Mouse (Mus musculus) liver, embryonic 13.5 days (tissue): ENCODE data around the gene Fmnl1. TPM values are rescaled to one million over a fixed set of nuclear protein-coding genes. Genes with fewer than 3 reads are reported as not detected.

Experiments
- ATAC-seq: fragments of 200-750 bp; cut with Nextera tagmentation; 2 replicates; pipeline ENCODE4 v1.8.0; 2017; ENCODE audit warnings: low read depth, mild to moderate bottlenecking, moderate number of reproducible peaks, moderate library complexity
- DNase-seq: peaks from one replicate; pipeline ENCODE4 v3.0.0; 2022
- H3K27ac ChIP-seq: fragments of 300-500 bp; sonication (generic); 2 replicates; pipeline ENCODE4 v1.5.1; 2015; ENCODE audit warnings: moderate library complexity, mild to moderate bottlenecking, inconsistent platforms
- H3K27me3 ChIP-seq: fragments of 300-500 bp; sonication (generic); 2 replicates; pipeline ENCODE4 v1.6.1; 2015; ENCODE audit warnings: mild to moderate bottlenecking, inconsistent platforms
- H3K36me3 ChIP-seq: fragments of 300-500 bp; sonication (generic); 2 replicates; pipeline ENCODE4 v1.6.1; 2015; ENCODE audit warnings: mild to moderate bottlenecking, inconsistent platforms
- H3K4me1 ChIP-seq: fragments of 300-500 bp; sonication (generic); replicated peaks from 2 replicates; pipeline ENCODE4 v1.6.1; 2015; ENCODE audit warnings: inconsistent platforms
- H3K4me2 ChIP-seq: fragments of 300-500 bp; sonication (generic); 2 replicates; pipeline ENCODE4 v1.6.1; 2015; ENCODE audit warnings: inconsistent platforms, mild to moderate bottlenecking, moderate library complexity
- H3K4me3 ChIP-seq: fragments of 300-500 bp; sonication (generic); replicated peaks from 2 replicates; pipeline ENCODE4 v1.5.1; 2015; ENCODE audit warnings: mild to moderate bottlenecking, inconsistent platforms
- H3K9ac ChIP-seq: fragments of 300-500 bp; sonication (generic); 2 replicates; pipeline ENCODE4 v1.6.1; 2015; ENCODE audit warnings: mild to moderate bottlenecking, inconsistent platforms
- H3K9me3 ChIP-seq: fragments of 300-500 bp; sonication (generic); replicated peaks from 2 replicates; pipeline ENCODE4 v1.6.1; 2016; ENCODE audit warnings: inconsistent platforms
- WGBS: fragments of 180-500 bp; shearing (Covaris S2); methylation state at CpG from one replicate; pipeline ENCODE4 v1.1.7; 2015; ENCODE audit not compliant: insufficient replicate concordance; 5-methylcytosine and 5-hydroxymethylcytosine counted together
- polyA plus RNA-seq: library from polyadenylated mRNA; unstranded; fragments of >200 nt; fragmentation: Nextera tagmentation; extraction: Ambion mirVana; gene quantifications from 2 replicates; pipeline ENCODE4 v1.2.1, GENCODE M21; 2015

Fmnl1 gene
- polyA plus RNA-seq, 1 experiment from 2014 or later = 3.0 TPM

GRCm38 (mm10) chr11:103192956-103193824 lies 22.3 kb downstream of the Fmnl1 start:
- no peak for ATAC-seq
- Histone ChIP-seq H3K4me2 (no peak overlapping the region), H3K4me1 (no peaks in the 10 kb centered on the region), H3K9me3 (no peaks in the 10 kb centered on the region), H3K4me3 (no peak overlapping the region), H3K27ac (no peak overlapping the region), H3K36me3 (no peaks in the 10 kb centered on the region), H3K9ac (no peak overlapping the region), H3K27me3 (peaks cover 45% of the 10 kb centered on the region)
- no peak for DNase-seq
- WGBS = 60% methylated on average over 44 of the region's 44 CpGs

- no peak overlapping the region for H3K9ac ChIP-seq
- peaks cover 51% of the 10 kb centered on the region for H3K27me3 ChIP-seq
- 66% methylated on average over 9 of the region's 9 CpGs for WGBS
- H3K9me3 ChIP-seq = no peaks in the 10 kb centered on the region
- 0 out of 2 replicates have a peak, but pooled peaks cover 1% of the 10 kb centered on the region for H3K4me1 ChIP-seq
- H3K36me3 ChIP-seq = no peaks in the 10 kb centered on the region
- H3K4me3 ChIP-seq = no peak overlapping the region
- H3K4me2 ChIP-seq = no peak overlapping the region
- ATAC-seq (no peak), DNase-seq (no peak)
- H3K27ac ChIP-seq = no peak overlapping the region
Observed at GRCm38 (mm10) chr11:103193825-103194168, 22.9 kb downstream of the Fmnl1 start.

- Histone ChIP-seq H3K36me3 (no peaks in the 10 kb centered on the region), H3K27ac (no peak overlapping the region), H3K27me3 (peaks cover 66% of the 10 kb centered on the region), H3K4me2 (no peak overlapping the region), H3K4me1 (0 out of 2 replicates have a peak, but pooled peaks cover 6% of the 10 kb centered on the region), H3K9me3 (no peaks in the 10 kb centered on the region), H3K4me3 (no peak overlapping the region), H3K9ac (no peak overlapping the region)
- DNase-seq (no peak), ATAC-seq (no peak)
- WGBS = 79% methylated on average over 18 of the region's 18 CpGs
Observed at GRCm38 (mm10) chr11:103195236-103195635, 24.3 kb downstream of the Fmnl1 start.

- Histone ChIP-seq H3K4me1 (0 out of 2 replicates have a peak, but pooled peaks cover 6% of the 10 kb centered on the region), H3K36me3 (no peaks in the 10 kb centered on the region), H3K27ac (no peak overlapping the region), H3K27me3 (peaks cover 68% of the 10 kb centered on the region), H3K4me3 (no peak overlapping the region), H3K9ac (no peak overlapping the region), H3K9me3 (no peaks in the 10 kb centered on the region), H3K4me2 (no peak overlapping the region)
- WGBS = 83% methylated on average over 5 of the region's 5 CpGs
- ATAC-seq (no peak), DNase-seq (no peak)
Observed at GRCm38 (mm10) chr11:103195656-103196055, 24.7 kb downstream of the Fmnl1 start.

GRCm38 (mm10) chr11:103197340-103197739 lies 26.4 kb downstream of the Fmnl1 start:
- H3K9ac ChIP-seq = no peak overlapping the region
- H3K27ac ChIP-seq = no peak overlapping the region
- H3K36me3 ChIP-seq = no peaks in the 10 kb centered on the region
- 88% methylated on average over 4 of the region's 4 CpGs for WGBS
- no peak overlapping the region for H3K4me3 ChIP-seq
- H3K9me3 ChIP-seq = no peaks in the 10 kb centered on the region
- no peak overlapping the region for H3K4me2 ChIP-seq
- H3K27me3 ChIP-seq = peaks cover 68% of the 10 kb centered on the region
- H3K4me1 ChIP-seq = 0 out of 2 replicates have a peak, but pooled peaks cover 6% of the 10 kb centered on the region
- no peak for ATAC-seq
- no peak for DNase-seq

GRCm38 (mm10) chr11:103198339-103198738 lies 27.4 kb downstream of the Fmnl1 start:
- H3K4me1 ChIP-seq = 0 out of 2 replicates have a peak, but pooled peaks cover 6% of the 10 kb centered on the region
- no peak overlapping the region for H3K9ac ChIP-seq
- H3K27me3 ChIP-seq = peaks cover 58% of the 10 kb centered on the region
- DNase-seq (no peak), ATAC-seq (no peak)
- no peaks in the 10 kb centered on the region for H3K9me3 ChIP-seq
- no peak overlapping the region for H3K4me2 ChIP-seq
- no peak overlapping the region for H3K4me3 ChIP-seq
- WGBS = 66% methylated on average over 16 of the region's 16 CpGs
- no peak overlapping the region for H3K27ac ChIP-seq
- no peaks in the 10 kb centered on the region for H3K36me3 ChIP-seq

GRCm38 (mm10) chr11:103198911-103199803 lies 28.2 kb downstream of the Fmnl1 start:
- H3K9ac ChIP-seq = no peak overlapping the region
- H3K4me2 ChIP-seq = peak overlapping the region; percentile 46
- H3K27me3 ChIP-seq = peaks cover 51% of the 10 kb centered on the region
- H3K36me3 ChIP-seq = no peaks in the 10 kb centered on the region
- WGBS = 39% methylated on average over 59 of the region's 59 CpGs
- H3K27ac ChIP-seq = no peak overlapping the region
- ATAC-seq = no peak
- no peaks in the 10 kb centered on the region for H3K9me3 ChIP-seq
- 0 out of 2 replicates have a peak, but pooled peaks cover 6% of the 10 kb centered on the region for H3K4me1 ChIP-seq
- peak overlapping the region; percentile 28; the same call in 1 of the 2 replicates for H3K4me3 ChIP-seq
- no peak for DNase-seq

GRCm38 (mm10) chr11:103201664-103202063 lies 30.8 kb downstream of the Fmnl1 start:
- 36% methylated on average over 6 of the region's 6 CpGs for whole genome bisulfite sequencing

GRCm38 (mm10) chr11:103202376-103202775 lies 31.5 kb downstream of the Fmnl1 start:
- H3K27me3 ChIP-seq = peaks cover 36% of the 10 kb centered on the region
- DNase-seq = no peak
- H3K27ac ChIP-seq = no peak overlapping the region
- H3K4me2 ChIP-seq = no peak overlapping the region
- H3K36me3 ChIP-seq = no peaks in the 10 kb centered on the region
- ATAC-seq = no peak
- no peak overlapping the region for H3K9ac ChIP-seq
- H3K4me3 ChIP-seq = no peak overlapping the region
- 0 out of 2 replicates have a peak, but pooled peaks cover 6% of the 10 kb centered on the region for H3K4me1 ChIP-seq
- no peaks in the 10 kb centered on the region for H3K9me3 ChIP-seq

More at GRCm38 (mm10) chr11:103201664-103202063, 30.8 kb downstream of the Fmnl1 start:
- Histone ChIP-seq H3K4me1 (0 out of 2 replicates have a peak, but pooled peaks cover 6% of the 10 kb centered on the region), H3K4me2 (no peak overlapping the region), H3K4me3 (no peak overlapping the region), H3K27me3 (peaks cover 39% of the 10 kb centered on the region), H3K9me3 (no peaks in the 10 kb centered on the region), H3K9ac (no peak overlapping the region), H3K27ac (no peak overlapping the region), H3K36me3 (no peaks in the 10 kb centered on the region)
- no peak for DNase-seq
- no peak for ATAC-seq

GRCm38 (mm10) chr11:103206203-103206602 lies 35.3 kb downstream of the Fmnl1 start:
- no peak overlapping the region for H3K4me2 ChIP-seq
- H3K36me3 ChIP-seq = no peaks in the 10 kb centered on the region
- no peak overlapping the region for H3K27ac ChIP-seq
- DNase-seq (no peak), ATAC-seq (no peak)
- H3K27me3 ChIP-seq = peaks cover 2% of the 10 kb centered on the region; the same call in 1 of the 2 replicates
- WGBS = 81% methylated on average over 6 of the region's 6 CpGs
- no peak overlapping the region for H3K9ac ChIP-seq
- H3K4me1 ChIP-seq = no peaks in the 10 kb centered on the region
- no peak overlapping the region for H3K4me3 ChIP-seq
- no peaks in the 10 kb centered on the region for H3K9me3 ChIP-seq

- Histone ChIP-seq H3K27ac (no peak within 1 kb of the TSS), H3K4me1 (no peaks in the 10 kb centered on the region), H3K4me2 (no peak within 1 kb of the TSS), H3K9ac (no peak within 1 kb of the TSS), H3K36me3 (no peaks in the 10 kb centered on the region), H3K9me3 (no peaks in the 10 kb centered on the region), H3K4me3 (no peak within 1 kb of the TSS), H3K27me3 (no peaks in the 10 kb centered on the region)
- WGBS = 76% methylated on average over 3 of the region's 3 CpGs
- DNase-seq (no peak), ATAC-seq (no peak)
Observed at GRCm38 (mm10) chr11:103208458-103208857, 37.6 kb downstream of the Fmnl1 start, which contains the start of gene 1700023F06Rik. Gene 1700023F06Rik (minus strand): TSS chr11:103208558.
